Mouse (Mus musculus) stomach, embryonic 15.5 days (tissue): ENCODE measurements around the gene Gm2832. TPM values are rescaled to one million over a fixed set of nuclear protein-coding genes. Genes with fewer than 3 reads are reported as not detected.
"Not testable (repeated sequence)": the region's sequence is repeated elsewhere in the genome, so short reads cannot be mapped to it uniquely, and the experiment has no call there.

ENCODE experiments used
- ATAC-seq: fragments of 200-750 bp; cut with Nextera tagmentation; 2 replicates; pipeline ENCODE4 v1.8.0; 2017; ENCODE audit warnings: low read depth, moderate number of reproducible peaks, moderate TSS enrichment; ENCODE audit not compliant: insufficient read depth, low FRiP score
- H3K27ac ChIP-seq: fragments of 300-500 bp; sonication (generic); 2 replicates; pipeline ENCODE4 v1.5.1; 2015; ENCODE audit warnings: mild to moderate bottlenecking, inconsistent platforms
- H3K27me3 ChIP-seq: fragments of 300-500 bp; sonication (generic); replicated peaks from 2 replicates; pipeline ENCODE4 v1.6.1; 2015; ENCODE audit warnings: inconsistent platforms
- H3K36me3 ChIP-seq: fragments of 300-500 bp; sonication (generic); 2 replicates; pipeline ENCODE4 v1.6.1; 2015; ENCODE audit warnings: inconsistent platforms
- H3K4me1 ChIP-seq: fragments of 300-500 bp; sonication (generic); 2 replicates; pipeline ENCODE4 v1.6.1; 2015; ENCODE audit warnings: inconsistent platforms
- H3K4me2 ChIP-seq: fragments of 300-500 bp; sonication (generic); 2 replicates; pipeline ENCODE4 v1.6.1; 2015; ENCODE audit warnings: mild to moderate bottlenecking, inconsistent platforms
- H3K4me3 ChIP-seq: fragments of 300-500 bp; sonication (generic); replicated peaks from 2 replicates; pipeline ENCODE4 v1.5.1; 2015; ENCODE audit warnings: inconsistent platforms
- H3K9ac ChIP-seq: fragments of 300-500 bp; sonication (generic); 2 replicates; pipeline ENCODE4 v1.6.1; 2015; ENCODE audit warnings: inconsistent platforms
- H3K9me3 ChIP-seq: fragments of 300-500 bp; sonication (generic); 2 replicates; pipeline ENCODE4 v1.6.1; 2016; ENCODE audit warnings: inconsistent platforms
- WGBS: fragments of 180-500 bp; shearing (Covaris S2); methylation state at CpG from one replicate; pipeline ENCODE4 v1.1.7; 2015; 5-methylcytosine and 5-hydroxymethylcytosine counted together
- polyA plus RNA-seq: library from polyadenylated mRNA; unstranded; fragments of >200 nt; fragmentation: Nextera tagmentation; extraction: Ambion mirVana; gene quantifications from 2 replicates; pipeline ENCODE4 v1.2.1, GENCODE M21; 2015

Gene Gm2832
- polyA plus RNA-seq = 0.12 and 0.23 TPM in 2 replicates

GRCm38 (mm10) chr14:41278505-41278904 is at the start of gene Gm2832:
Gene Gm2832 (plus strand): TSS chr14:41278805.
- 86% methylated on average over 2 of the region's 3 CpGs for WGBS
- not testable (repeated sequence) for H3K27me3 ChIP-seq

GRCm38 (mm10) chr14:41263296-41263695 is 15.3 kb upstream of the Gm2832 start:
- not testable (repeated sequence) for ATAC-seq, H3K4me3 ChIP-seq, H3K27ac ChIP-seq, H3K9ac ChIP-seq, H3K27me3 ChIP-seq, H3K9me3 ChIP-seq, H3K36me3 ChIP-seq, H3K4me2 ChIP-seq, H3K4me1 ChIP-seq
- WGBS = 41% methylated on average over 4 of the region's 4 CpGs

More at GRCm38 (mm10) chr14:41278505-41278904, at the start of gene Gm2832:
- H3K27ac ChIP-seq, H3K9me3 ChIP-seq, H3K4me2 ChIP-seq, H3K4me3 ChIP-seq, ATAC-seq, H3K9ac ChIP-seq, H3K36me3 ChIP-seq, H3K4me1 ChIP-seq: not testable (repeated sequence)

GRCm38 (mm10) chr14:41263853-41264755 is 14.5 kb upstream of the Gm2832 start:
- 4% methylated on average over 24 of the region's 29 CpGs for WGBS
- not testable (repeated sequence) for H3K27ac ChIP-seq, H3K36me3 ChIP-seq, H3K27me3 ChIP-seq, H3K9ac ChIP-seq, H3K4me1 ChIP-seq, H3K9me3 ChIP-seq
- Histone ChIP-seq H3K4me3 (peak overlapping the region; percentile 23; the same call in 1 of the 2 replicates), H3K4me2 (peak overlapping the region; percentile 48)
- 0 out of 2 replicates have a peak, but pooled peaks have one; percentile 31 for ATAC-seq

GRCm38 (mm10) chr14:41264756-41265566 is 13.6 kb upstream of the Gm2832 start:
- Histone ChIP-seq H3K4me3 (peak overlapping the region; percentile 28), H3K4me2 (peak overlapping the region; percentile 50)
- ATAC-seq, H3K36me3 ChIP-seq, H3K27ac ChIP-seq, H3K9me3 ChIP-seq, H3K4me1 ChIP-seq, H3K9ac ChIP-seq, H3K27me3 ChIP-seq: not testable (repeated sequence)
- WGBS = 0% methylated on average over 24 of the region's 36 CpGs

- H3K9me3 ChIP-seq, ATAC-seq, H3K4me1 ChIP-seq, H3K4me2 ChIP-seq, H3K27me3 ChIP-seq, H3K9ac ChIP-seq, H3K36me3 ChIP-seq, H3K27ac ChIP-seq, H3K4me3 ChIP-seq: not testable (repeated sequence)
- WGBS = 23% methylated on average over 1 of the region's 1 CpGs
Measured at GRCm38 (mm10) chr14:41285965-41286364, 7.4 kb downstream of the Gm2832 start.

Other genes starting within 250 kb of the Gm2832 start
- gene Dydc2, start 209.6 kb upstream of the Gm2832 start, polyA plus RNA-seq = not detected in 2 replicates
- not detected in 2 replicates for gene Dydc1, start 205.9 kb upstream of the Gm2832 start, polyA plus RNA-seq
- gene Mat1a, start 173.8 kb upstream of the Gm2832 start, polyA plus RNA-seq = 8.6 and 12.3 TPM in 2 replicates
- not detected in 2 replicates for gene Sftpa1, start 147.0 kb upstream of the Gm2832 start, polyA plus RNA-seq
- gene Mbl1, start 127.3 kb upstream of the Gm2832 start, polyA plus RNA-seq = 0.83 and 2.7 TPM in 2 replicates
- 0.12 and 0.13 TPM in 2 replicates for gene Sftpd, start 93.7 kb upstream of the Gm2832 start, polyA plus RNA-seq
- gene Gm5798, start 69.8 kb downstream of the Gm2832 start, polyA plus RNA-seq = not detected in 2 replicates
- not detected in 2 replicates for gene Gm7945, start 107.6 kb downstream of the Gm2832 start, polyA plus RNA-seq
- not detected in 2 replicates for gene Gm6482, start 129.5 kb downstream of the Gm2832 start, polyA plus RNA-seq
- gene Gm7954, start 174.7 kb downstream of the Gm2832 start, polyA plus RNA-seq = not detected in 2 replicates
- not detected in 2 replicates for gene Gm3486, start 210.7 kb downstream of the Gm2832 start, polyA plus RNA-seq